Mouse (Mus musculus) right cerebral cortex, postnatal 14 days (tissue): ENCODE data around the gene Agfg2.

Experiments used
- DNase-seq: peaks from one replicate; pipeline ENCODE4 v3.0.0; 2022

Gene Agfg2

GRCm38 (mm10) chr5:137607860-137608653, 76.5 kb downstream of the Agfg2 start:
- DNase-seq: no peak

GRCm38 (mm10) chr5:137601365-137601729, 83.2 kb downstream of the Agfg2 start:
- no peak for DNase-seq

- DNase-seq: peak; percentile 94
These were observed 83.7 kb downstream of the Agfg2 start, which contains the start of gene Mospd3 for GRCm38 (mm10) chr5:137600619-137601364. Mospd3 (minus strand) TSS chr5:137601058.
